Mouse (Mus musculus): ENCODE measurements at regions not wholly inside any gene's neighbourhood (a gene's known extent, or its start where the extent isn't known, plus 50 kb on each side); places are given as distances from the start of the nearest gene placed in this dataset.

DNA sequence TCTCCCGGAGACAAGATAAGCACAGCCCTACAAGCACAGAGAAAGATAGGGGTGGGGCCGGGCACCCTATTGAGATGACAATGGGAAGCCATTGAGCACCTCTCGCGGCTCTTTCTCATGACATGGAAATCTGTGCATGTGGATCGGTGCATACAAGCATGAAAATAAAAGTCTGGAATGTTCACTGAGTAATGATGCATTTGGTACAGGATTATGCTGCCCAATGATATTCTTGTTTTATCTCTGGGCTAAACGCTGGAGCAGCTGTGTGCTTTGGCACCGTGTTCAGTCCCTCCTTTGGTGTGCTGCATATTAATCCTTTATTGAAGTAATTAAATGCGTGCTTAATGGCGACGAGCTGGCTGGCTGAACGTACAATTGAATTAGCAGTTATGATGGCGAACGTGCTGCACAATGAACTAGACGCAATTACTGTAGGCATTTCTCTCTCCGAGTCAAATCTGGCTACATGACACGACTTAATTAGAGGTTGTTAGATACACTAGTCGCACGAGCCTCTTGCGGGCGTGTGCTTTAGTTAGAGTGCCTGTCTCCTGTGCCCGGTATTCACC is 245.6 kb downstream of the Gpat3 start:
- no peak overlapping the region for H3K4me3 ChIP-seq (ENCODE audit: low read depth, low read length)
- no peak overlapping the region for H3K27ac ChIP-seq (ENCODE audit: insufficient read depth, low read depth, low read length)
- no peaks in the 10 kb centered on the region for H3K36me3 ChIP-seq (ENCODE audit: control insufficient read depth, insufficient read depth, low read length)
- no peak for TF ChIP-seq POLR2A (IDR thresholded peaks at IDR 0.05; ENCODE audit: low read depth, low read length)
- TF ChIP-seq CTCF (IDR thresholded peaks at IDR 0.05; ENCODE audit: extremely low read depth, insufficient read length, insufficient replicate concordance, low read depth, low read length) = no peak
- no peaks in the 10 kb centered on the region for H3K27me3 ChIP-seq (ENCODE audit: control insufficient read depth, insufficient read depth, low read length)
- 67% methylated on average over 21 of the region's 21 CpGs for WGBS
- no peaks in the 10 kb centered on the region for H3K4me1 ChIP-seq (ENCODE audit: control insufficient read depth, insufficient read depth, insufficient read length, low read length)

DNA sequence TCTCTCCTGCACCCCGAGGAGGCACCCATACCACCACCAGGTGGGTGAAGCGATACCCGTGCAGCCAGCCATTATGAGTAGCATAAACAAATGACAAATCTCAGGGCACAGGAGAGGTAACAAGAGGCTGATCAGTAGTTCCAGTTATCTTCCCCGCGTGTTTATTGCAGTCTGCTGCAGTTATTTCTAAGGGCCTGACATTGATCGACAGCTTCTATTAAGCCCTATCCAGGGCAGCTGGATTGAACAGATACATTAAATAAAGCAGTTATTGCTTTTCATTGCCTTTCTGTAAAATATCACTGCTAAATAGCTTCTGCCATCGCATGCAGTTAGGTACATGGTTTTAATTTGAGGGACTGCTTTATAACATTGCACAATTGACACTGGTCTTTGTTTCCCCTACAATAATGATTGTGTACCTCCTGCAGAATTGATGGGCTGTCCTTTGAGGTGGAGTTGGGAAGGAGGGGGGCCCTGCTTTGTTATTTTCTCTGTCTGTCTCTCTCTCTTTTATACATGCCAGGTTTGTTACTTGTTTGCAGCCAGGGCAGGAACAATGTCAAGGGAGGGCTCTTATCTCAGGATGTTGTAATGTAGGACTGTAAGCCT is 245.0 kb downstream of the Gpat3 start:
- Histone ChIP-seq H3K27ac (ENCODE audit: insufficient read depth, low read depth, low read length) (no peak overlapping the region), H3K4me3 (ENCODE audit: low read depth, low read length) (no peak overlapping the region), H3K27me3 (ENCODE audit: control insufficient read depth, insufficient read depth, low read length) (no peaks in the 10 kb centered on the region), H3K4me1 (ENCODE audit: control insufficient read depth, insufficient read depth, insufficient read length, low read length) (no peaks in the 10 kb centered on the region), H3K36me3 (ENCODE audit: control insufficient read depth, insufficient read depth, low read length) (no peaks in the 10 kb centered on the region)
- TF ChIP-seq CTCF (IDR thresholded peaks at IDR 0.05; ENCODE audit: extremely low read depth, insufficient read length, insufficient replicate concordance, low read depth, low read length) = no peak
- no peak for TF ChIP-seq POLR2A (IDR thresholded peaks at IDR 0.05; ENCODE audit: low read depth, low read length)
- WGBS = 65% methylated on average over 7 of the region's 7 CpGs

DNA sequence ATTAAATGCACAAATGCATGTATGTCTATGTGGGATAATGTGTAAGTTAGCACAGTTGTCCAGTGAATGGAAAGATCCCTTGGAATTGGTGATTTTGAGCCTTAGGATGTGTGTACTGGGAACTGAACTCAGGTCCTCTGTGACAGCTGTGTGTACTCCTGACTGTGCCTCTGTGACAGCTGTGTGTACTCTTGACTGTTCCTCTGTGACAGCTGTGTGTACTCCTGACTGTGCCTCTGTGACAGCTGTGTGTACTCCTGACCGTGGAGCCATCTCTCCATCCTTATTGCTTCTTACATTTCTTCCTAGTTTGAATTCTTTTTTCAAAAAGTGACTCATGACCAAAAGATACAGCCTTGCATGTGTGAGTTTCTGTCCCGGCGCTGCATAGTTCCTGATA is 239.7 kb downstream of the Gpat3 start:
- 60% methylated on average over 3 of the region's 3 CpGs for WGBS
- Histone ChIP-seq H3K27me3 (ENCODE audit: control insufficient read depth, insufficient read depth, low read length) (no peaks in the 10 kb centered on the region), H3K27ac (ENCODE audit: insufficient read depth, low read depth, low read length) (no peak overlapping the region), H3K4me3 (ENCODE audit: low read depth, low read length) (no peak overlapping the region), H3K4me1 (ENCODE audit: control insufficient read depth, insufficient read depth, insufficient read length, low read length) (no peaks in the 10 kb centered on the region), H3K36me3 (ENCODE audit: control insufficient read depth, insufficient read depth, low read length) (no peaks in the 10 kb centered on the region)
- no peak for TF ChIP-seq POLR2A (IDR thresholded peaks at IDR 0.05; ENCODE audit: low read depth, low read length)
- TF ChIP-seq CTCF (IDR thresholded peaks at IDR 0.05; ENCODE audit: extremely low read depth, insufficient read length, insufficient replicate concordance, low read depth, low read length) = no peak

DNA sequence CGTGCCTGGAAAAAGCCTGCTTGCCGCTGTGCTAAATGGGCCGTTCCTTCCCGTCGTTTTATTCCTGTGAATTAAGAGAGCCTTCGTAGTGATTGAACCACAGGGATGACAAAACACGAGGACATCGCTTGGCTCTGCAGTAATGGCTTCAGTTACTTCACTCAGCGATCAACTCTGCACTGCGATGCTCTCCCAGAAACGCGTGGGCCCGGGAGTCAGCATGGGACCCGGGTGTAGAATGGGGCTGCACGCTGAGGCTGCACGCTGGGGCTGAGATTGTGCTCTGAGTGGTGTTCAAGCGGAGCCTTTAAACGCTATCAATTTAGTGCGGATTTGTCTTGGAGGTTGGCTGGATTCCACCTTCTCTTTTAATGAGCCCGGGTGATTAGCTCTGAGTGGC is 237.1 kb downstream of the Gpat3 start:
- Histone ChIP-seq H3K4me1 (ENCODE audit: control insufficient read depth, insufficient read depth, insufficient read length, low read length) (no peaks in the 10 kb centered on the region), H3K4me3 (ENCODE audit: low read depth, low read length) (no peak overlapping the region), H3K36me3 (ENCODE audit: control insufficient read depth, insufficient read depth, low read length) (no peaks in the 10 kb centered on the region), H3K27me3 (ENCODE audit: control insufficient read depth, insufficient read depth, low read length) (no peaks in the 10 kb centered on the region), H3K27ac (ENCODE audit: insufficient read depth, low read depth, low read length) (no peak overlapping the region)
- 88% methylated on average over 20 of the region's 20 CpGs for WGBS
- no peak for TF ChIP-seq POLR2A (IDR thresholded peaks at IDR 0.05; ENCODE audit: low read depth, low read length)

DNA sequence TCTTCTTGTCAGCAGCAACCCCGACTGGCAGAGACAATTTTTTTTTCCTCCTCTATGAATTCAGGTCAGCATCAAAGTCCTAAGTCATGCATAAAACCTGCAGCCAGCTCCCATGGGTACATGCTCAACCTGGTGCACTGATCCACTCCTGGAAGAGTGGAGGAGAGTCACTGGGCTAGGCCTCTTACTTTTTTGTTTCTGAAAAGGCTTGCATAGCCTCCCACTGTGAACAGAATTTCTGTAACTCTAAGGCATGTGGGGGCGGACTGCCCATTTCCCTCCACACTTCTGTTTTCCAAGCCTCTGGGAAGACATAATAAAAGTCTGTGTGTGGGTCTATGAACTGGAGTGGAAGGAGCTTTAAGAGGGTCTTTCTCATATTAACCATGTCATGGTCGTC is 218.8 kb downstream of the Gpat3 start:
- Histone ChIP-seq H3K27me3 (ENCODE audit: control insufficient read depth, insufficient read depth, low read length) (no peaks in the 10 kb centered on the region), H3K4me3 (ENCODE audit: low read depth, low read length) (no peak overlapping the region), H3K27ac (ENCODE audit: insufficient read depth, low read depth, low read length) (no peak overlapping the region), H3K36me3 (ENCODE audit: control insufficient read depth, insufficient read depth, low read length) (no peaks in the 10 kb centered on the region), H3K4me1 (ENCODE audit: control insufficient read depth, insufficient read depth, insufficient read length, low read length) (no peaks in the 10 kb centered on the region)
- 78% methylated on average over 3 of the region's 3 CpGs for WGBS
- TF ChIP-seq CTCF (IDR thresholded peaks at IDR 0.05; ENCODE audit: extremely low read depth, insufficient read length, insufficient replicate concordance, low read depth, low read length) = no peak
- TF ChIP-seq POLR2A (IDR thresholded peaks at IDR 0.05; ENCODE audit: low read depth, low read length) = no peak

DNA sequence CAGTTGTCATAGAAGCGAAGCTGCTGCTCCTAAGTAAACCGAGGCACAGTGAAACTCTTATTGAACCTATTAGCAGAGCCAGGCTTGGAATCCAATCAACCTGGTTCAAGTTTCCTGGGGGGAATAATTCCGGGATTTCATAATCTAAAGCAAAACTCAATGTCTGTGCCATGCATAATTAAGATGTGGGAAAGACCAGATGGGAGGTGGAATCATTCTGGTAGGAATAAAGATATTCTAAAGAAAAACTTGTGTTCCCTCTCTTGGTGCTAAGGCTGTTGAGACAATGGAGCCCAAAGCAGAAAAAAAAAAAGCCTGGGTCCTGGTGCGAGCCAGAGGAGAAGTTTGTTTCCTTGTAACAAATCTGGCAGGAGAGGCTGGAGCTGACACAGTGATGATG is 217.7 kb downstream of the Gpat3 start:
- TF ChIP-seq CTCF (IDR thresholded peaks at IDR 0.05; ENCODE audit: extremely low read depth, insufficient read length, insufficient replicate concordance, low read depth, low read length) = no peak
- H3K27me3 ChIP-seq (ENCODE audit: control insufficient read depth, insufficient read depth, low read length) = no peaks in the 10 kb centered on the region
- H3K36me3 ChIP-seq (ENCODE audit: control insufficient read depth, insufficient read depth, low read length) = no peaks in the 10 kb centered on the region
- no peaks in the 10 kb centered on the region for H3K4me1 ChIP-seq (ENCODE audit: control insufficient read depth, insufficient read depth, insufficient read length, low read length)
- 88% methylated on average over 4 of the region's 4 CpGs for WGBS
- H3K27ac ChIP-seq (ENCODE audit: insufficient read depth, low read depth, low read length) = no peak overlapping the region
- H3K4me3 ChIP-seq (ENCODE audit: low read depth, low read length) = no peak overlapping the region

DNA sequence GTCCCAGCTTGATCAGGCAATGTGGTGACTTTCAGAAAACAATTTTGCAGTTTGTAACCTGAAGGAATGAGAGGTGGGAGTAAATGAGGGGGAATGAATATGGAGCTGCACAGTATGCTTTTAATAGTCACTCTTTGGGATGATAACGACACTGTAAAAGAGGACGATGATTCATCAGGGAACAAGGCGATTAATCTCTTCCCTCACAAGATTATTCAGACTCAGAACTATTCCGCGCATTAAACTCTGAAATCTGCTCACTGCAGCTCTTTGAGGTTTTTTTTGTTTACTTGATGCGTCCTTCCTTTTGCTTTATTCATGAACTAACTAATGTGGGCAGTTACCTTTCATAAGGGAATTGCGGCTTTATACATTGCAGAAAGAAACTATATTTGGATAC is 206.1 kb downstream of the Gpat3 start:
- TF ChIP-seq POLR2A (IDR thresholded peaks at IDR 0.05; ENCODE audit: low read depth, low read length) (no peak), CTCF (IDR thresholded peaks at IDR 0.05; ENCODE audit: extremely low read depth, insufficient read length, insufficient replicate concordance, low read depth, low read length) (no peak)

More for the DNA sequence above, 206.1 kb downstream of the Gpat3 start:
- no peak overlapping the region for H3K27ac ChIP-seq (ENCODE audit: insufficient read depth, low read depth, low read length)
- H3K27me3 ChIP-seq (ENCODE audit: control insufficient read depth, insufficient read depth, low read length) = no peaks in the 10 kb centered on the region
- no peaks in the 10 kb centered on the region for H3K4me1 ChIP-seq (ENCODE audit: control insufficient read depth, insufficient read depth, insufficient read length, low read length)
- H3K36me3 ChIP-seq (ENCODE audit: control insufficient read depth, insufficient read depth, low read length) = no peaks in the 10 kb centered on the region
- no peak overlapping the region for H3K4me3 ChIP-seq (ENCODE audit: low read depth, low read length)
- WGBS = 89% methylated on average over 7 of the region's 7 CpGs
